Mouse (Mus musculus): ENCODE data around the gene Raly.

DNA sequence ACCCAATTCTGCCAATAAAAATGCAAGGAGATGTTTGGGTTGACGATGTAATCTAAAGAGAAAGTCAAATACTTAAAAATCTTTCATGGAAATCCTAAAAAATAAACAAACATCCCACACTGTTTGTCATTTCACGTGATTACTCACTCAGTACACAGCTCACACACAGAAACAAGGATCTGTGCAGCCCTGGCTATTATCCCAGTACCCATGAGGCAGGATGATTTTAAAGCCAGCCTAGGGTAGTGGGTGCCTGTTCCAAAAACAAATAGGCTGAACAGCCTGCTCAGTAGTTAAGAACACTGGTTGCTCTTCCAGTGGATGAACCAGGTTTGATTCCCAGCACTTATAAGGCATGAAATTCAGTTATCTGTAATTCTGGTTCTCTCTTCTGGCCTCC, 85.7 kb downstream of the Raly start:
- TF ChIP-seq CTCF (IDR thresholded peaks at IDR 0.05; ENCODE audit: insufficient read depth, low read length) (no peak), POLR2A (IDR thresholded peaks at IDR 0.05; ENCODE audit: borderline replicate concordance, extremely low read depth, low read depth, low read length) (no peak)
